Mouse (Mus musculus) naive thymus-derived CD4-positive, alpha-beta T cell, adult 2 months (primary cell): ENCODE results near the gene Ripk3.

ENCODE experiments used
- DNase-seq: peaks from one replicate; pipeline ENCODE4 v3.0.0-alpha.2; 2011; ENCODE audit warnings: low read depth

The Ripk3 gene

GRCm38 (mm10) chr14:55795380-55796163, 6.9 kb upstream of the Ripk3 start:
- no peak for DNase-seq

DNA sequence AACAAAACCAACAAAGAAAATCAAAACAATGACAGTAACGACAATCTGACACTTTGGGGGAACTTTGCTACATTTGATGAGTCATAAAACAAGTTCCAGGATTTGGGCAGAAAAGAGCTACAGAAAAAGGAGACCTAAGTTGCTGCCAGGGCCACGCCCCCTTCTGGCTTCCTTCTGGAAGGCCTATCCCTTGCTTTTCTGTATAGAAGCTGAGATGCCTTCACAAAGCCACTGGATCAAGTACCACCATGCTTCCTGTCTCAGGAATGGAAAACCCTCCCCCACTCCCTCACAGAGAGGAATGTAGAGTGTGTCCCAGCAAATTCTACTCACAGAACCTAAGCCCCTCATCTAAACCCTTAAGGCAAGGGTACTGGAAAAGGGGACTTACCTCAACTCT, 5.3 kb upstream of the Ripk3 start:
- no peak for DNase-seq

GRCm38 (mm10) chr14:55793461-55793860, 4.8 kb upstream of the Ripk3 start:
- DNase-seq, result no peak

DNA sequence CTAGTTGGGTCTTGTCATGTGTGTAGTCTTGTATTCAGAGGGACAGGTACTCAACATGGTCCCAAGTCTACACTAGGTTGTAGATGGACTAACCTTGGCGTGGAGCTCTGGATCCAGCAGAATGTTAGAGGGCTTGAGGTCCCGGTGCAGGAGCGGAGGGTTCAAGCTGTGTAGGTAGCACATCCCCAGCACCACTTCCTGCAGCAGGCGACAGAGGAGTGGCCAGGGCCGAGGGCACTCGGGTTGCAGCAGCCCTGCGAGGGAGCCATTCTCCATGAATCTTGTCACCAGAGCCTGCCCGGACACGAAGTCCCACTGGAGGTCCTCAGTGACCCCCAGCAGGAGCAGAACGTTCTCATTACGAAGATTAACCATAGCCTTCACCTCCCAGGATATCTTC, 934 bp downstream of the Ripk3 start:
- DNase-seq, result peak; percentile 16

GRCm38 (mm10) chr14:55785195-55785594, 3.5 kb downstream of the Ripk3 start:
- DNase-seq, result no peak

GRCm38 (mm10) chr14:55783958-55784235, 4.8 kb downstream of the Ripk3 start, which contains the start of gene Adcy4:
TSS of gene Adcy4 (minus strand) at chr14:55784095.
- no peak for DNase-seq

GRCm38 (mm10) chr14:55783171-55783957, 5.3 kb downstream of the Ripk3 start:
- DNase-seq, result no peak

DNA sequence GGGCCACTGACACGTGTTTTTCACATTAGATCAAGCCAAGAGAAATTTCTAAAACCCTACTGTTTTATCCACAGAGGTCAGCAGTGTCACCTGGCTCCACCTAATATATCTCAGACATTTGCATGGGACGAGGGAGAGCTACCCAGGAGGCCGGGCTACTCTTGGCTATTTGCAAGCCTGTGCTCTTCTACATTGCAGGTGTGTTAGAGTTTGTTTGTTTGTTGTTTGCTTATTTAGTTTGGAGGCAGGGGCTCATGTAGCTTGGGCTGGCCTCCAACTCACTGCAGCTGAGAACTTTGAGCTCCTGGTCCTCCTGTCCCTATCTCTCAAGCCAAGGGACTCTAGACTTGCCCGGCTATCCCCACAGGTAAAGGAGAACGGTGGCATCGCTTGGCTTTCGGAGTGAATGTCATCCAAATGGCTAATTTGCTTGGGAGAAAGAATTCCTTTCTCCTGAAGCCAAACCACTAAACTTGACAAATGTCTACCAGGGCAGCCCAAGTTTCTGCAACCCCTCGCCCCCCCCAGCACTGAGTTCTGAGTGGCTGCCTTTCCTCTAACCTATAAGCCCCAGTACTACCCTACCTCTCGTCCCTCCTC, 6.2 kb downstream of the Ripk3 start:
- no peak for DNase-seq

- DNase-seq, result peak; percentile 83
These were observed 7.4 kb downstream of the Ripk3 start for GRCm38 (mm10) chr14:55781310-55781709.

DNA sequence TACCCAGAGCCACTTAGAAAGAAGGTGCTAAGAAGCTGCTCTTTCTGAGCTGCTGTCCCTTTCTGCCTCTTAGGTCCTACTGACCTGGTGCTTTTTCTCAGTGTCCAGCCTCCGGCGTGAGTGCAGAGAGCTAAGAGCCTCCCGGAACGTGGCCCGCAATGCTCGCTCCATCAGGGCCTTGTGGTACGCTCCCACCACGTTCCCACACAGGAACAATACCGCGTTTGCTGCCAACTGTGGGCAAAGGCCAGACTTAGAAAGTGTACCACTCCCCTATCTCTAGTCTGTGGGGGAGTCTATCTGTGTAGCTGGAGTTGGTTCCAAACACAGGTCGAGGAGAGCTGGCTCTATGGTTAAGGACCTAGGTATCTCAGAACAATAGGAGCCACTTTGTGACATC, 7.9 kb downstream of the Ripk3 start:
- DNase-seq, result no peak

GRCm38 (mm10) chr14:55779656-55780055, 9.0 kb downstream of the Ripk3 start:
- no peak for DNase-seq

- no peak for DNase-seq
These were observed 10.0 kb downstream of the Ripk3 start for GRCm38 (mm10) chr14:55778686-55779085.

GRCm38 (mm10) chr14:55777806-55778205, 10.9 kb downstream of the Ripk3 start:
- DNase-seq, result no peak

DNA sequence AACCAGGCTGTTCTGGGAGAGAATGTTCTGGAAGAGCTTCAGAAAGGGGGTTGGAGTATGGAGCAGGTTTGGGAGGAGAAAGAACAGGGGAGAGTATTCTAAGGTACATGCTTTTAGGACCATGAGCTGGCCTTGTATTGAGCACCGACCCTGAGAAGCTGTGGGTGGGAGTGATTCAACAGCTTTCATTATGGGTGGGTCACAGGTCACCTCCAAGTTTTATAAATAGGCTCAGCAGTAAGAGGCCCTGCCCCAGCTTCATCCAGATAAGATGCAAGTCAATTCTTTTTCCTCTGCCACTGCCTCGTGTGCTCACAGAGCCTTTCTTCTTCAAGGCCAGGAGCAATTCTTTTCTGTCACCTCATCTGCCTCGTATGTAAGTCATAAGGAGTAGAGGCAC, 11.5 kb downstream of the Ripk3 start:
- no peak for DNase-seq

DNA sequence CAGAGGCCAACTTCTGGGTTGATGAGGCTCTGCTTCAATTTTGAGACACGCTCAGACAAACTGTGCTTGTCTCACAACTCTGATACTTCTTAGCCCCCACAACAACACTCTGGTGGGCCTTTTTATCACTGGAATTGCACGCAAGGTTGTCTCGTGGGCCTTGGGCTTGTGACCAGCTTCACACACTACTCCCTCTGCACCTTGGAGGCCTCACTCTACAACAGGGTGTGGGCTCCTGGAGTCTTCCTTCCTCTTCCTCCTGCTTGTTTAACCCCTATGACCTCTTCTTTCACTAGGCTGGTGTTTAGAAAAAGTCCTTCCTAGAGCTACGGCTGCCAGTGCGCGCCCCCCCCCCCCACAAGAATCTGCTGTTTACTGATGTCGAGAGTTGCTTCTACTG, 12.0 kb downstream of the Ripk3 start:
- no peak for DNase-seq

GRCm38 (mm10) chr14:55769087-55769703, 19.5 kb downstream of the Ripk3 start:
- DNase-seq, result no peak

DNA sequence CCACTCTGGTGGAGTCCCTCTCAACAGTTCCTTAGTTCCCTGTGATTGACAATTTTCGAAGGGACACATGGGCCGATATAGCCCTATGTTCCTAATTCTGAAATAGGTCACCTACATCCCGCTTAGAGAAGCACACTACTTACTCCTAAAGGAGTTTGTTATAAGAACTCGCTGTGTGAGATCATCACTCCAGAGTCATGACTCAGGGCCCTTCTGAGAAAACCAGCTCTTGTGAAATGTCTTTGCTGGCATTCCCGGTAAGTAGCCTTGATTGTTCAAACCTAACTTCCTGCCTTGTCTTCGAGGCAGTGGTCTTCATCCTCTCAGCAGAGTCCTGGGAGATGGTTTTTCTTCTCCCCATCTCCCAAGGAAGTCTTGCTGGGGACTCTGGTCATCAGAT, 20.1 kb downstream of the Ripk3 start:
- DNase-seq, result no peak

GRCm38 (mm10) chr14:55767519-55768414, 20.9 kb downstream of the Ripk3 start:
- DNase-seq, result no peak

DNA sequence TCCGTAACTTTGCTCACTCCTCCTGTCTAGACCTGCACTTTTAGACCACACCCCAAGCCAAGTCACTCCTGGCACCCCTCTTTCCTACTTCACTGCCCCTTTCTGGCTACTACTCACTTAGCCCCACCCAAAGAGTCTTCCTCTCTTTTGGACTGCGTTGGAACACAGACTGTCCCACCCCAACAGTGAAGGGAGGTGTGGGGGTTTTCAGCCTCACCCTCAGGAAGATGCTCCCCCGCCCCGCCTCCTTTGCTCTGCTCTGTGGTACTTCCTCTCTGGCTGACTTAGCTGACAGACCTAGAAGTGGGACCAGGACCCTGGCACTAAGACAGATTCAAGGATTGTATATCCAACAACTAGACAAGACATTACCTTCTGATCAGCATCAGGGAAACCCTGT, 23.0 kb downstream of the Ripk3 start, which contains the start of gene Ltb4r1:
Gene Ltb4r1, plus strand, starts transcription at position 267 of the 400 bp plus-strand sequence.
- no peak for DNase-seq

- no peak for DNase-seq
These were observed 25.5 kb downstream of the Ripk3 start for GRCm38 (mm10) chr14:55763166-55763565.

DNA sequence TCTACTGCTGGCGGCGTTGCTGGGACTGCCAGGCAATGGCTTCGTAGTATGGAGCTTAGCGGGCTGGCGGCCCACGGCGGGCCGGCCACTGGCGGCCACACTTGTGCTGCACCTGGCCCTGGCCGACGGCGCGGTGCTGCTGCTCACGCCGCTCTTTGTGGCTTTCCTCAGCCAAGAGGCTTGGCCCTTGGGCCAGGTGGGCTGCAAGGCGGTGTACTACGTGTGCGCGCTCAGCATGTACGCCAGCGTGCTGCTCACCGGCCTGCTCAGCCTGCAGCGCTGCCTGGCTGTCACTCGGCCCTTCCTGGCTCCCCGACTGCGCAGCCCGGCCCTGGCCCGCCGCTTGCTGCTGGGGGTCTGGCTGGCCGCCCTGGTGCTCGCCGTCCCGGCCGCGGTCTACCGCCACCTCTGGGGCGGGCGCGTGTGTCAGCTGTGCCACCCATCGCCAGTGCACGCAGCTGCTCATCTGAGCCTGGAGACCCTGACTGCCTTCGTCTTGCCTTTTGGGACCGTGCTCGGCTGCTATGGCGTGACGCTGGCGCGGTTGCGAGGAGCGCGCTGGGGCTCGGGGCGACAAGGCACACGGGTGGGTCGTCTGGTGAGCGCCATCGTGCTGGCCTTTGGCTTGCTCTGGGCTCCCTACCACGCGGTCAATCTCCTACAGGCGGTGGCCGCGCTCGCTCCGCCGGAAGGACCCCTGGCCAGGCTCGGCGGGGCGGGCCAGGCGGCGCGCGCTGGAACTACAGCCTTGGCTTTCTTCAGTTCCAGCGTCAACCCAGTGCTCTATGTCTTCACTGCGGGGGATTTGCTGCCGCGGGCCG, 26.5 kb downstream of the Ripk3 start:
- no peak for DNase-seq
